Mouse (Mus musculus): ENCODE measurements at regions not wholly inside any gene's neighbourhood (a gene's known extent, or its start where the extent isn't known, plus 50 kb on each side); places are given as distances from the start of the nearest gene placed in this dataset.

DNA sequence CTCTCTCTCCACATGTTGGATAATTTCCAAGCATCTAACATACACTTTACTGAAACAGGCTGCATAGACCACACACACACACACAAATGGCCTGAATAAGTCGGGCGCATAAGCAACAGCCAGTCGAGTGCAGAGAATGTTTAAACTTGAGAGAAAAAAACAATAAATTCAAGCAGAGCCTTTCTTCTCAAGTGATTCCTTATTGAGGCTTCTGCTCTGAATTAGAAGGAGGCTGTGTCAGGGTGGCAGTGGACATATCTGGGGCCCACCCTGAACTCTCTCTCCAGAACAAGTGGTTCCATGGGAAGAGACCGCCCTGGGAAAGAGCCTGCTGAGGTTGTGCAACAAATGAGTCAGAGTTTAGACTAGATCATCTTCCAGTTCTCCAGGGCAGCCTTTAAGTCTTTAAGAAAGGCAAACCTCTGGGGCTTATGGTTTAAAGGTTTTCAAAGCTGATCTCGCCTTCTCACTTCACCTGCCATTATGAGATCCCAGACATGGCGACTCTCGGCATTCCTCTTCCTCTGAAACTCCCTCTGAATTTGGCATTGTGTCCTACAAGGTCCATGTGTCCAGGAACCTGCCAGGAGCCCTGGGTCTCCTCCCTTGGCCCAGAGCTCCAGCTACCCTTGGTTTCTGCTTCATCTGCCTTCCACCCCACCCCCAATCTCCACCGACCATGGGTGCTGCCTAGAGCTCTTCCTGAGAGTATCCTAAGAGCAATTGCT lies 445.3 kb downstream of the Wdr11 start:
- DNase-seq (ENCODE audit: low spot score) (no peak), ATAC-seq (ENCODE audit: extremely low read depth, insufficient number of reproducible peaks, low FRiP score, poor library complexity, severe bottlenecking) (no peak)
- Histone ChIP-seq H3K36me3 (replicated peaks) (no peaks in the 10 kb centered on the region), H3K4me3 (ENCODE audit: low read depth, low read length) (no peak overlapping the region), H3K27me3 (ENCODE audit: insufficient read depth, low read length) (no peaks in the 10 kb centered on the region), H3K4me1 (ENCODE audit: insufficient read depth, low read depth, low read length) (no peaks in the 10 kb centered on the region), H3K9me3 (replicated peaks) (peaks cover 66% of the 10 kb centered on the region)
- TF ChIP-seq POLR2AphosphoS5 (IDR thresholded peaks at IDR 0.05; ENCODE audit: insufficient replicate concordance, low read depth, low read length) (no peak), TAL1 (conservative IDR thresholded peaks at IDR 0.05; ENCODE audit: low read depth, low read length) (no peak), CTCF (IDR thresholded peaks at IDR 0.05; ENCODE audit: low read depth, low read length) (no peak), GATA2 (IDR thresholded peaks at IDR 0.05; ENCODE audit: borderline replicate concordance, low read depth, low read length) (no peak), GATA1 (IDR thresholded peaks at IDR 0.05; ENCODE audit: borderline replicate concordance, low read length) (no peak)

- Histone ChIP-seq H3K27me3 (ENCODE audit: insufficient read depth, low read length) (no peaks in the 10 kb centered on the region), H3K4me1 (ENCODE audit: insufficient read depth, low read depth, low read length) (no peaks in the 10 kb centered on the region), H3K4me3 (ENCODE audit: low read depth, low read length) (no peak overlapping the region), H3K9me3 (replicated peaks) (peaks cover 63% of the 10 kb centered on the region), H3K36me3 (replicated peaks) (no peaks in the 10 kb centered on the region)
- TF ChIP-seq POLR2AphosphoS5 (IDR thresholded peaks at IDR 0.05; ENCODE audit: insufficient replicate concordance, low read depth, low read length) (no peak), TAL1 (conservative IDR thresholded peaks at IDR 0.05; ENCODE audit: low read depth, low read length) (no peak), CTCF (IDR thresholded peaks at IDR 0.05; ENCODE audit: low read depth, low read length) (no peak), GATA1 (IDR thresholded peaks at IDR 0.05; ENCODE audit: borderline replicate concordance, low read length) (no peak), GATA2 (IDR thresholded peaks at IDR 0.05; ENCODE audit: borderline replicate concordance, low read depth, low read length) (no peak)
- no peak for DNase-seq (ENCODE audit: low spot score)
- no peak for ATAC-seq (ENCODE audit: extremely low read depth, insufficient number of reproducible peaks, low FRiP score, poor library complexity, severe bottlenecking)
These were observed 445.9 kb downstream of the Wdr11 start for GRCm38 (mm10) chr7:130037573-130037925.

- Histone ChIP-seq H3K9me3 (replicated peaks) (peaks cover 69% of the 10 kb centered on the region), H3K27me3 (ENCODE audit: insufficient read depth, low read length) (no peaks in the 10 kb centered on the region), H3K4me1 (ENCODE audit: insufficient read depth, low read depth, low read length) (no peaks in the 10 kb centered on the region), H3K4me3 (ENCODE audit: low read depth, low read length) (no peak overlapping the region), H3K36me3 (replicated peaks) (no peaks in the 10 kb centered on the region)
- TF ChIP-seq GATA1 (IDR thresholded peaks at IDR 0.05; ENCODE audit: borderline replicate concordance, low read length) (no peak), CTCF (IDR thresholded peaks at IDR 0.05; ENCODE audit: low read depth, low read length) (no peak), GATA2 (IDR thresholded peaks at IDR 0.05; ENCODE audit: borderline replicate concordance, low read depth, low read length) (no peak), TAL1 (conservative IDR thresholded peaks at IDR 0.05; ENCODE audit: low read depth, low read length) (no peak), POLR2AphosphoS5 (IDR thresholded peaks at IDR 0.05; ENCODE audit: insufficient replicate concordance, low read depth, low read length) (no peak)
- ATAC-seq (ENCODE audit: extremely low read depth, insufficient number of reproducible peaks, low FRiP score, poor library complexity, severe bottlenecking), result no peak
- no peak for DNase-seq (ENCODE audit: low spot score)
These were observed 448.9 kb downstream of the Wdr11 start for GRCm38 (mm10) chr7:130040596-130040995.

DNA sequence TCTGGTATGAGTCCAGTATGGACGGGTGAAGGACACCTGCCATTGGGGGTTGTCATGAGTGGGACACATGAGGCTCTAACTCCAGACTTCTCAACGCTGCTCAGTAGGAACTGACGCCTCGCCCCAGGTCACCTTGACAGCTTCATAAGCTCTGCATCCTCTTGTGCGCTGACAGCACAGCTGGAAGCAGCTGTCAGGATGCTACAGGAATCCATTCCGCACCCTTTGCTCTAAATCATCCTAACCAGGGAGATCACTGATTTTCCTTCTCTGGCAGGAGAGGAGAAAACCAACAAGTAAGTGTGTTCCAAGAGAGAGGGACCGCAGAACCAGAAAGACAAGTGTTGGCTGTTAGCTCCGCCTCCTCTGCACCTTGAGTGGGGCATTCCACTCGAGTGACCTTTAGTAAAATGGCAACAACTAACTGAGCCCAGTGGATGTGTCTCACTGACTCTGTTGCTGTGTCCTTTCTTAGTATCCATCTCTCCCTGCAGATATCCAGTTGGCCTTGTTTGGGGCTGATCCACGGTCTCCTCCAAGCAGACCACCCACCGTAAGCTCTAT lies 449.8 kb downstream of the Wdr11 start:
- Histone ChIP-seq H3K4me3 (ENCODE audit: low read depth, low read length) (no peak overlapping the region), H3K4me1 (ENCODE audit: insufficient read depth, low read depth, low read length) (no peaks in the 10 kb centered on the region), H3K36me3 (replicated peaks) (no peaks in the 10 kb centered on the region), H3K9me3 (replicated peaks) (peaks cover 71% of the 10 kb centered on the region), H3K27me3 (ENCODE audit: insufficient read depth, low read length) (no peaks in the 10 kb centered on the region)
- TF ChIP-seq POLR2AphosphoS5 (IDR thresholded peaks at IDR 0.05; ENCODE audit: insufficient replicate concordance, low read depth, low read length) (no peak), GATA2 (IDR thresholded peaks at IDR 0.05; ENCODE audit: borderline replicate concordance, low read depth, low read length) (no peak), TAL1 (conservative IDR thresholded peaks at IDR 0.05; ENCODE audit: low read depth, low read length) (no peak), CTCF (IDR thresholded peaks at IDR 0.05; ENCODE audit: low read depth, low read length) (no peak), GATA1 (IDR thresholded peaks at IDR 0.05; ENCODE audit: borderline replicate concordance, low read length) (no peak)
- no peak for ATAC-seq (ENCODE audit: extremely low read depth, insufficient number of reproducible peaks, low FRiP score, poor library complexity, severe bottlenecking)
- no peak for DNase-seq (ENCODE audit: low spot score)

DNA sequence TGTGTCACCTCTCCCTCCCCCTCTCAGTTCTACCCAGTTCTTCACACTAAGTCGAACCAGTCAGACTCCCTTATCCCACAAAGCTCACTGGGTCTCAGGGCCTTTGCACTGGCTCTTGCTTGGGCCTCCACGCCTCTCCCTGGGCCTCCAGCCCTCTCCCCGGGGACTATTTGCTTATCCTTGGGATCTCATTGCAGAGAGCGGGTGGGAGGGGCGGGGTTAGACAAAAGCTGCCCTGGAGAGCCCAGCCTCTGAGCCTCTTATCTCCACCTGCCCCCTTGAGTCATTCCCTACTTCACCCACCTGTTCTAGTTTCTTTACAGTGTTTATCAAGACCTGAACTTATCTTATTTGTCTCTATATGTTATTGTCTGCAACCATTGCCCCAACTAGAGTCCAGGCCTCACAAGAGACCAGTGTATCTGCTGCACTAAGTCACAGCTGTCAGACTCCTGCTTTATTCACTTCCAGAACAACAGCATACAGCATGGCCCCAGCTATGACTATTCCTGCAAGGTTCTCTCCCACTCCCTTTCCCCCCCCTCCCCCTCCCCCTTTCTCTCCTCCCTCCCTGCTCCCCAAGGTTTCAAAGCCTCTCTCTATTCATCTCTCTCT lies 450.7 kb downstream of the Wdr11 start:
- no peaks in the 10 kb centered on the region for H3K27me3 ChIP-seq (ENCODE audit: insufficient read depth, low read length)
- no peak overlapping the region for H3K4me3 ChIP-seq (ENCODE audit: low read depth, low read length)
- no peaks in the 10 kb centered on the region for H3K36me3 ChIP-seq (replicated peaks)
- peaks cover 74% of the 10 kb centered on the region for H3K9me3 ChIP-seq (replicated peaks)
- H3K4me1 ChIP-seq (ENCODE audit: insufficient read depth, low read depth, low read length), result no peaks in the 10 kb centered on the region
- TF ChIP-seq CTCF (IDR thresholded peaks at IDR 0.05; ENCODE audit: low read depth, low read length) (no peak), GATA2 (IDR thresholded peaks at IDR 0.05; ENCODE audit: borderline replicate concordance, low read depth, low read length) (no peak), TAL1 (conservative IDR thresholded peaks at IDR 0.05; ENCODE audit: low read depth, low read length) (no peak), POLR2AphosphoS5 (IDR thresholded peaks at IDR 0.05; ENCODE audit: insufficient replicate concordance, low read depth, low read length) (no peak), GATA1 (IDR thresholded peaks at IDR 0.05; ENCODE audit: borderline replicate concordance, low read length) (no peak)
- DNase-seq (ENCODE audit: low spot score), result no peak
- ATAC-seq (ENCODE audit: extremely low read depth, insufficient number of reproducible peaks, low FRiP score, poor library complexity, severe bottlenecking), result no peak

Measured in G1E (cell line).